In genomic region chr4:115701468-115701867, GRCm38 (mm10) we compare ENCODE assay signal across 12 mouse cellular contexts. TPM values are rescaled to one million over a fixed set of nuclear protein-coding genes. Genes with fewer than 3 reads are reported as not detected.
"Had no signal": no experiment of that assay in that cellular context is flagged by ENCODE, and none has a peak within 500 bp of the region (broad histone marks: within the 10 kb centered on the region; RNA-seq: fewer than 3 reads in every experiment).

No protein-coding gene starts in this region.

- DNase-seq: kidney, postnatal 4 days; liver; liver, embryonic 13.5 days; liver, postnatal 0 days; right cerebral cortex, postnatal 14 days; thymus, postnatal 4 days had no signal

- H3K27ac ChIP-seq: kidney, postnatal 0 days; layer of hippocampus, adult 2 months; limb, embryonic 12.5 days; liver, embryonic 13.5 days; lung, embryonic 15.5 days; midbrain, embryonic 13.5 days had no signal

- H3K4me3 ChIP-seq: layer of hippocampus, adult 2 months; limb, embryonic 12.5 days; liver, embryonic 13.5 days; lung, embryonic 15.5 days; midbrain, embryonic 13.5 days had no signal

RNA-seq across cellular contexts. Expression of gene Cyp4b1, which starts 53.9 kb away (rescaled TPM):
- total RNA-seq: megakaryocyte progenitor cell, adult 5-6 weeks had no signal
